ENCODE assay signal across 27 mouse cellular contexts in the genomic region with DNA sequence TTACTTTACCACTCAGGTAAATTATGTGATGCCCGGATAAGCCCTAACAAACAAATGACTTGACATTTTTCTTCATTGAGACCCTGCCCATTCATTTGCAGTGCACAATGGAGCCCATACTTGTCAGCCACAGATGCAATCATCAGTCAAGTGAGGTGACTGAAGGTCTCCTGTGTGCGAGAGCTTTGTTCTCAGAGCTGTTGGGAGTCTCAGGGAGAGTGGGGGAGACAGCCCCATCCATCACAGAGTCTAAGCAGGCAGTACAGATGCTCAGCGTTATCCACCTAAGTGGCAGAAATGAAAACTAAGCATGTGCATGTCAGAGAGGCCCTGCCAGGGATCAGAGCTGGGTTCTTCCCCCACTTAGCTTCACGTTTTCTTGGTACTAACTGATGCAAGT.
DNase-seq lines count a peak whose midpoint lies in the region; TF ChIP-seq lines count a peak whose summit lies in the region.
"Had no signal": no experiment of that assay in that cellular context is flagged by ENCODE, and none has a peak within 500 bp of the region (broad histone marks: within the 10 kb centered on the region; RNA-seq: fewer than 3 reads in every experiment).

No protein-coding gene starts in this region.

- no peak for TF ChIP-seq CTCF in cerebellum, adult 2 months (IDR thresholded peaks at IDR 0.05; ENCODE audit: borderline replicate concordance, insufficient read depth, low read depth, low read length)

- WGBS in cerebellum, adult 2 months = 72% methylated on average over 4 of the region's 4 CpGs

- no peak overlapping the region for H3K4me3 ChIP-seq in cerebellum, adult 2 months (replicated peaks; ENCODE audit: insufficient read depth, low read depth, low read length)
- H3K4me3 ChIP-seq: embryonic facial prominence, embryonic 10.5 days; embryonic facial prominence, embryonic 15.5 days; forebrain, embryonic 12.5 days; heart, embryonic 15.5 days; kidney, embryonic 15.5 days; layer of hippocampus, adult 2 months; liver, embryonic 12.5 days; midbrain, embryonic 13.5 days had no signal

- H3K27ac ChIP-seq in cerebellum, adult 2 months (ENCODE audit: insufficient read depth, low read length) = no peak overlapping the region
- H3K27ac ChIP-seq: embryonic facial prominence, embryonic 10.5 days; embryonic facial prominence, embryonic 15.5 days; forebrain, embryonic 12.5 days; heart, embryonic 15.5 days; kidney, embryonic 15.5 days; layer of hippocampus, adult 2 months; liver, embryonic 12.5 days; midbrain, embryonic 13.5 days had no signal

- H3K4me1 ChIP-seq in cerebellum, adult 2 months (ENCODE audit: control insufficient read depth, insufficient read depth, low read length) = no peaks in the 10 kb centered on the region
- H3K4me1 ChIP-seq: embryonic facial prominence, embryonic 10.5 days; embryonic facial prominence, embryonic 15.5 days; forebrain, embryonic 12.5 days; heart, embryonic 15.5 days; kidney, embryonic 15.5 days; liver, embryonic 12.5 days; midbrain, embryonic 13.5 days had no signal

- DNase-seq in R1 (ENCODE audit: low read depth, low spot score) = peak; percentile 9
- peak; percentile 15 for DNase-seq in brain, adult 2 months (ENCODE audit: low read depth, low spot score)
- DNase-seq in embryo, embryonic 9.5 days (ENCODE audit: extremely low spot score) = peak; percentile 4
- DNase-seq in mesoderm, embryonic 11.5 days (ENCODE audit: low read depth, low spot score) = peak; percentile 33
- no peak for DNase-seq in adrenal gland, adult 8-10 months
- DNase-seq in layer of hippocampus, postnatal 25 days (ENCODE audit: extremely low spot score in 1 of 2, low spot score in 1 of 2) = no peak
- DNase-seq in cerebellum, adult 2 months = no peak
- DNase-seq: adrenal gland, postnatal 25 days; B cell, adult 2 months; cerebellum, adult 8-10 months; cerebellum, postnatal 36 days; forebrain, postnatal 0 days; kidney, adult 11 months; kidney, postnatal 25 days; layer of hippocampus, postnatal 36 days; left cerebral cortex, postnatal 4 days; liver, postnatal 0 days; lung, postnatal 36 days; thymus, postnatal 4 days had no signal

- no peak for TF ChIP-seq POLR2A in cerebellum, adult 2 months (IDR thresholded peaks at IDR 0.05; ENCODE audit: borderline replicate concordance, insufficient read depth, low read length)

- H3K27me3 ChIP-seq in cerebellum, adult 2 months (ENCODE audit: control insufficient read depth, insufficient read depth, low read length) = no peaks in the 10 kb centered on the region
- H3K27me3 ChIP-seq: embryonic facial prominence, embryonic 15.5 days; forebrain, embryonic 12.5 days; heart, embryonic 15.5 days; kidney, embryonic 15.5 days; liver, embryonic 12.5 days; midbrain, embryonic 13.5 days had no signal

Comparison
In these comparisons a context has a peak if more than half of its experiments do, and no peak if none do; other contexts are left out.
1. DNase-seq: peak in R1 (single experiment), brain, adult 2 months (single experiment), embryo, embryonic 9.5 days (single experiment) and mesoderm, embryonic 11.5 days (single experiment); none in adrenal gland, adult 8-10 months (single experiment), layer of hippocampus, postnatal 25 days (0 of 2) and cerebellum, adult 2 months (0 of 2).